Mouse (Mus musculus) kidney, embryonic 14.5 days (tissue): Measurements from ENCODE around the gene Aurkaip1. TPM values are rescaled to one million over a fixed set of nuclear protein-coding genes. Genes with fewer than 3 reads are reported as not detected.
"Not testable (repeated sequence)": the region's sequence is repeated elsewhere in the genome, so short reads cannot be mapped to it uniquely, and the experiment has no call there.

Experiments used
- ATAC-seq: fragments of 200-750 bp; cut with Nextera tagmentation; 2 replicates; pipeline ENCODE4 v1.8.0; 2017; ENCODE audit warnings: moderate number of reproducible peaks, mild to moderate bottlenecking, moderate TSS enrichment, moderate library complexity; ENCODE audit not compliant: low FRiP score, low TSS enrichment
- H3K27ac ChIP-seq: fragments of 300-500 bp; sonication (generic); 2 replicates; pipeline ENCODE4 v1.5.1; 2014; ENCODE audit warnings: low read depth, mild to moderate bottlenecking, low read length, moderate library complexity, mixed read lengths
- H3K27me3 ChIP-seq: fragments of 300-500 bp; sonication (generic); 2 replicates; pipeline ENCODE4 v1.6.1; 2014; ENCODE audit warnings: mild to moderate bottlenecking, low read length; ENCODE audit not compliant: control insufficient read depth, insufficient read depth
- H3K36me3 ChIP-seq: fragments of 300-500 bp; sonication (generic); 2 replicates; pipeline ENCODE4 v1.6.1; 2014; ENCODE audit warnings: low read length, mixed read lengths; ENCODE audit not compliant: control insufficient read depth, insufficient read depth
- H3K4me1 ChIP-seq: fragments of 300-500 bp; sonication (generic); 2 replicates; pipeline ENCODE4 v1.6.1; 2014; ENCODE audit warnings: low read length, mixed read lengths; ENCODE audit not compliant: control insufficient read depth, insufficient read depth
- H3K4me2 ChIP-seq: fragments of 300-500 bp; sonication (generic); replicated peaks from 2 replicates; pipeline ENCODE4 v1.6.1; 2014; ENCODE audit warnings: low read depth, mild to moderate bottlenecking, low read length
- H3K4me3 ChIP-seq: fragments of 300-500 bp; sonication (generic); 2 replicates; pipeline ENCODE4 v1.5.1; 2014; ENCODE audit warnings: mild to moderate bottlenecking, low read length
- H3K9ac ChIP-seq: fragments of 300-500 bp; sonication (generic); 2 replicates; pipeline ENCODE4 v1.6.1; 2014; ENCODE audit warnings: low read depth, mild to moderate bottlenecking, low read length, moderate library complexity
- H3K9me3 ChIP-seq: fragments of 300-500 bp; sonication (generic); 2 replicates; pipeline ENCODE4 v1.6.1; 2016; ENCODE audit warnings: low read length; ENCODE audit not compliant: control insufficient read depth
- WGBS: fragments of 180-500 bp; shearing (Covaris S2); extraction: QIAGEN DNeasy Blood & Tissue Kit; methylation state at CpG from one replicate; pipeline ENCODE4 v1.1.7; 2014; 5-methylcytosine and 5-hydroxymethylcytosine counted together
- polyA plus RNA-seq: library from polyadenylated mRNA; unstranded; fragments of >200 nt; fragmentation: Nextera tagmentation; extraction: Ambion mirVana; gene quantifications from 2 replicates; pipeline ENCODE4 v1.2.1, GENCODE M21; 2014

The Aurkaip1 gene
- polyA plus RNA-seq: 134 and 155 TPM in 2 replicates

GRCm38 (mm10) chr4:155831205-155831766, at the start of gene Aurkaip1:
Gene Aurkaip1, plus strand, starts transcription at chr4:155831272.
- WGBS: under 1% methylated on average over 49 of the region's 49 CpGs
- Histone ChIP-seq H3K4me3 (peak within 1 kb of the TSS; percentile 91), H3K36me3 (peaks cover 15% of the 10 kb centered on the region), H3K9ac (peak within 1 kb of the TSS; percentile 88), H3K9me3 (no peaks in the 10 kb centered on the region), H3K27ac (peak within 1 kb of the TSS; percentile 89), H3K27me3 (no peaks in the 10 kb centered on the region), H3K4me2 (peak within 1 kb of the TSS; percentile 93), H3K4me1 (peaks cover 10% of the 10 kb centered on the region)
- ATAC-seq: peak; percentile 93

DNA sequence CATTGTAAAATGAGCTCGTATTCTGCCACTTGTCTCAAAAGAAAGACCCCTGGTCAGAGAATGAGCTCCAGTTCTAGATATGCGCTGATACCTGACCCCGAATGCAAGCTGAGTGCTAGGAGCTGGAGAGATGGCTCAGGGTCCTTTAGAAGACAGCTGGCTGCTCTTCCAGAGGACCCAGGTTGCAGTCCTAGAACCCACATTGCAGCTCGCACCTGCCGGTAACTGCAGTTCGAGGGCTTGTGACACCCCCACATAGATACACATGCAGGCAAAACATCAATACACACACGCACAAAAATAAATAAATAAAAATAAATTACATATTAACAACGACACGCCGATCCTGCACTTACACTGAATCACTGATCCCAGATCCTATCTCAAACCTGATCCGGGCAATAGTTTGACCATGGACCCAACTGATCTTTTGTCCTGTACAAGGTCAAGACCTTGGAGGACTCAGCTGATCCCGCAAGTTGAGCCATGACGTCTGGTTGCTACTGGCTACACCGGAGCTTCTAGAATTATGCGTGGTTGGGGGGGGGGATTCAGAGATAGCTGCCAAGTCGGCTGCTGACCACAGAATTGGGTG, 47.5 kb upstream of the Aurkaip1 start:
- Histone ChIP-seq H3K9me3 (no peaks in the 10 kb centered on the region), H3K9ac (peak overlapping the region; percentile 81; the same call in 1 of the 2 replicates), H3K4me3 (peak overlapping the region; percentile 60), H3K36me3 (no peaks in the 10 kb centered on the region), H3K4me2 (peak overlapping the region; percentile 87), H3K27me3 (no peaks in the 10 kb centered on the region), H3K4me1 (peaks cover 14% of the 10 kb centered on the region; the same call in 1 of the 2 replicates), H3K27ac (no peak overlapping the region; the same call in 1 of the 2 replicates)
- 38% methylated on average over 16 of the region's 16 CpGs for WGBS
- ATAC-seq: 0 out of 2 replicates have a peak, but pooled peaks have one; percentile 1

DNA sequence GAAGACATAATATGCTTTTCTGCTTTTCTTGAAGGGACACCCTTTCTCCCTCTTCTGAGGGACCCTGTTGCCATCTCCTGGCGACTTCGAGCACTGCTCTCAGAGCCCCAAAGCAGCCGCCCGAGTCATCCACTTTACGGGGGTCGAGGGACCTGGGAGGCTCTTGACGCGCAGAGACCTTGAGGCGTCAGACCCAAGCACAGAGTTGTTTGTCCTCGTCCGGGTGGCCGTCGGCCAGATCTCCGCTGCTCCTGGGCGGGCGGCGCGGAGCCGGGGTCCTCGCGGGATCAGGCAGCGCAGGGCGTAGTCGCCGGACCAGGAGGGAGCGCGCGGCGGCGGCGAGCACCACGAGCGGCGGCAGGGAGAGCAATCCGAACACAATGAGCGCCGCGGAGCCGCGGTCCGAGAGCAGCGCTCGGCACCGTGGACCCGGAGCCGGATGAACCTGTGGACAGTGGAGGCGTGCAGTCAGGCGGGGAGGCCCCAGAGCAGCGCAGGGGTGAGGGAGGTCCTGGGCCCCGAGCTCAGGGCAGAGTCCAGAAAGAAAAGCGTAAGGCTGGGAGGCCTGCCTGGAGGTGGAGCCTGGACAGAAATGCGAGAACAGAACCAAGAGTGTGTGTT, 46.9 kb upstream of the Aurkaip1 start:
- Histone ChIP-seq H3K36me3 (no peaks in the 10 kb centered on the region), H3K27me3 (no peaks in the 10 kb centered on the region), H3K4me2 (peak overlapping the region; percentile 87), H3K4me3 (peak overlapping the region; percentile 60), H3K9me3 (no peaks in the 10 kb centered on the region), H3K4me1 (peaks cover 14% of the 10 kb centered on the region; the same call in 1 of the 2 replicates), H3K9ac (peak overlapping the region; percentile 81), H3K27ac (peak overlapping the region; percentile 67)
- ATAC-seq: peak; percentile 82
- under 1% methylated on average over 52 of the region's 52 CpGs for WGBS

GRCm38 (mm10) chr4:155785246-155785645, 45.8 kb upstream of the Aurkaip1 start:
- Histone ChIP-seq H3K27me3 (no peaks in the 10 kb centered on the region), H3K4me2 (no peak overlapping the region), H3K27ac (no peak overlapping the region), H3K9me3 (no peaks in the 10 kb centered on the region), H3K4me3 (no peak overlapping the region), H3K4me1 (peaks cover 14% of the 10 kb centered on the region; the same call in 1 of the 2 replicates), H3K9ac (no peak overlapping the region), H3K36me3 (no peaks in the 10 kb centered on the region)
- ATAC-seq: no peak
- WGBS: 75% methylated on average over 10 of the region's 10 CpGs

DNA sequence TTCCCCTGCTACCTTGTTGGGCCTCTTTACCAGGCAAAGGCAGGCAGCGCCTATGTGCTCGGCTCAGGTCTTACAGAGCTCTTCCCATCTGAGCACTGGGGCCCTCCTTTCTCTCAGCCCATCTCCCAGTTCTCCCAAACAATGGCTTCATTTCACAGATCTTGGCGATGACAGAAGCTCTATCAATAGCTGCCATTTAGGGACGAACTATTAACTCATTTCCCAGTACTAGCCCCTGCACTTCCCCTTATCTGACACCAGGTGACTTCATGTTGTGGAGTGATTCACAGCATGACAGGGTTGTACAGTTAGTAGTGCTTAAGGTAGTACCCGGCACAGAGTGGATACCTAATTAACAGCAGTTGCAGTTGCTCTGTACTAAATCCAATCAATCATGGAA, 45.3 kb upstream of the Aurkaip1 start, which contains the start of gene Tmem88b:
Tmem88b (minus strand) TSS at position 56 of the 400 bp plus-strand sequence.
- Histone ChIP-seq H3K27me3 (no peaks in the 10 kb centered on the region), H3K9me3 (no peaks in the 10 kb centered on the region), H3K27ac (no peak within 1 kb of the TSS), H3K36me3 (no peaks in the 10 kb centered on the region), H3K4me2 (peak within 1 kb of the TSS; percentile 87), H3K4me3 (peak within 1 kb of the TSS; percentile 60; the same call in 1 of the 2 replicates), H3K9ac (peak within 1 kb of the TSS; percentile 81), H3K4me1 (peaks cover 13% of the 10 kb centered on the region; the same call in 1 of the 2 replicates)
- WGBS: 80% methylated on average over 5 of the region's 5 CpGs
- no peak for ATAC-seq

- Histone ChIP-seq H3K4me1 (peaks cover 8% of the 10 kb centered on the region; the same call in 1 of the 2 replicates), H3K27ac (no peak overlapping the region), H3K9me3 (no peaks in the 10 kb centered on the region), H3K27me3 (no peaks in the 10 kb centered on the region), H3K9ac (no peak overlapping the region), H3K4me2 (no peak overlapping the region), H3K4me3 (no peak overlapping the region), H3K36me3 (no peaks in the 10 kb centered on the region)
- no peak for ATAC-seq
- WGBS: 86% methylated on average over 3 of the region's 3 CpGs
Measured at GRCm38 (mm10) chr4:155788300-155788699, 42.8 kb upstream of the Aurkaip1 start.

- not testable (repeated sequence) for H3K36me3 ChIP-seq, H3K4me1 ChIP-seq, H3K27me3 ChIP-seq, H3K9ac ChIP-seq, ATAC-seq, H3K4me3 ChIP-seq, H3K9me3 ChIP-seq, H3K4me2 ChIP-seq, H3K27ac ChIP-seq
- 80% methylated on average over 4 of the region's 4 CpGs for whole genome bisulfite sequencing
Measured at GRCm38 (mm10) chr4:155788833-155789232, 42.2 kb upstream of the Aurkaip1 start.

DNA sequence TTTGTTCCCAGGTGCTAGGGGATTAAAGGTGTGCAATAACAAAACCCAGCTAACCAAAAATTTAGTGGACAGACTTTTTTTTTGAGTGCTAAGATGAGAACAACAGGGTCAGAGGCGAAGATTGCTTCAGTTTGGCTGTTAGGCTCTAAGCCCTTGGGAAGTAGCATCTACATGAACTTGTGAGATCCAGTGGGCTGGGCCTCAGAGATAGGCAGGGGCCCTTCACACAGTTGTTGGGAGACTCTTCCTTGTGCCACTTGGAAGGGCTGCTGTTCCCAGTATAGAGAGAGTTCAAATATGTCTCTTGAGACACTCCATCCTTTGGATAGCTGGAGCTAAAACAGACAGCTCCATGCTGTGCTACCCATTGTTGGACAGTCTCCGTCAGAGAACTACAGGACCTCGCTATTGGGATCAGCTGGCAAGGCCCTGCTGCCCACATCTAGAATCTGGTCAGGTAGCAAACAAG, 41.0 kb upstream of the Aurkaip1 start, which contains the start of gene Ankrd65:
Ankrd65 (plus strand) TSS at position 419 of the 469 bp plus-strand sequence.
- Histone ChIP-seq H3K9ac (no peak within 1 kb of the TSS), H3K4me3 (no peak within 1 kb of the TSS), H3K27ac (no peak within 1 kb of the TSS), H3K9me3 (no peaks in the 10 kb centered on the region), H3K27me3 (no peaks in the 10 kb centered on the region), H3K4me1 (no peaks in the 10 kb centered on the region), H3K4me2 (no peak within 1 kb of the TSS), H3K36me3 (no peaks in the 10 kb centered on the region)
- no peak for ATAC-seq
- 89% methylated on average over 3 of the region's 3 CpGs for WGBS
